Mouse (Mus musculus) erythroblast, embryonic 14.5 days (primary cell): ENCODE data around the gene Hist1h2bh. TPM values are rescaled to one million over a fixed set of nuclear protein-coding genes. Genes with fewer than 3 reads are reported as not detected.
"Not testable (repeated sequence)": the region's sequence is repeated elsewhere in the genome, so short reads cannot be mapped to it uniquely, and the experiment has no call there.

Experiments
- H3K27me3 ChIP-seq: 2 replicates; pipeline ENCODE4 v1.6.1; 2012; ENCODE audit warnings: inconsistent platforms; ENCODE audit not compliant: control insufficient read depth
- H3K36me3 ChIP-seq: 2 replicates; pipeline ENCODE4 v1.6.1; 2012; ENCODE audit warnings: mild to moderate bottlenecking, inconsistent platforms; ENCODE audit not compliant: control insufficient read depth
- H3K4me1 ChIP-seq: 2 replicates; pipeline ENCODE4 v1.6.1; 2012; ENCODE audit warnings: inconsistent platforms; ENCODE audit not compliant: control insufficient read depth
- H3K4me3 ChIP-seq: replicated peaks from 2 replicates; pipeline ENCODE3; 2012; ENCODE audit warnings: moderate library complexity, mild to moderate bottlenecking, inconsistent platforms
- H3K9me3 ChIP-seq: 2 replicates; pipeline ENCODE4 v1.6.1; 2012; ENCODE audit warnings: low read length, inconsistent platforms, mixed read lengths; ENCODE audit not compliant: control insufficient read depth
- GATA1 ChIP-seq: IDR thresholded peaks from 2 replicates; pipeline ENCODE4 v1.6.1; 2012; ENCODE audit warnings: low read length, inconsistent platforms, mixed read lengths
- TAL1 ChIP-seq: IDR thresholded peaks from 3 replicates; pipeline ENCODE4 v1.6.1; 2012; ENCODE audit warnings: low read length, inconsistent platforms, mixed read lengths
- polyA plus RNA-seq: library from polyadenylated mRNA; stranded (reverse); fragments of >175 nt; gene quantifications from 2 replicates; pipeline ENCODE4 v1.2.3, GENCODE M21; 2012

Hist1h2bh gene
- polyA plus RNA-seq, 1 experiment: 3.0 TPM

DNA sequence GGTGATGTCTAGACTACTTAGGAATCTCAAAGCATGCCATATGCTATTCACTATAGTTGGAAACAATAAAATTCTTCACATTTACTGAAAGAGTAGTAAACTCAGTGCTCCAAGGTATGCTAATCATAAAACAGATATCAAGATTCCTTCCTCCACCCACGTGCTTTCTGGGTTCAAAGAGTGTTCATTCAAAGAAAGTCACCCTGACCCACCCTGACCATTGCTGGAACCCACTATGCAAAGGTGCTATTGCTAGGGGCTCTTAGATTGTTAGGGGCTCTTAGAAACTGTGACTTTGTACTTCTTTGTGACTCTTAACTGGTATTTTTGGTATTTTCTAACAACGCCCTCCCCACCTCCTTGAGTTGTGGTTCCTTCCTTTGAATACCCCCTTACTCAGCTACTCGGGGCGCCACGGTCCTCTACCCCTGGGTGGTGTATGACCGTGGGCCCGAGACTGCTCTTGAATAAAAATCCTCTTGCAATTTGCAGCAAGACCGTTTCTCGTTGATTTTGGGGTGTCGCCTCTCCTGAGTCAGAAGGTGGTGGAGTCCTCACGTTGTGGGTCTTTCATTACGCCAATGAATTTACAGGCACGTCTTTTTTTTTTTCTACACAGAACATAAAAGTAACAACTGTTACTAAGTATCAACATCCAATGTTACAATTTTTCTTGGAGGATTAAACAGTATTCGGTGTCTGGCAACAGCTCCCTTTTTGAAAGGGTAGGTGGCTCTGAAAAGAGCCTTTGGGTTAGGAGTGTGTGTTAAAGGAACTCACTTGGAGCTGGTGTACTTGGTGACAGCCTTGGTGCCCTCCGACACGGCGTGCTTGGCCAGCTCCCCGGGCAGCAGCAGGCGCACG is 30.1 kb upstream of the Hist1h2bh start:
- not testable (repeated sequence) for H3K36me3 ChIP-seq, H3K9me3 ChIP-seq, H3K27me3 ChIP-seq
- H3K4me1 ChIP-seq: peaks cover 39% of the 10 kb centered on the region
- peak overlapping the region; percentile 72 for H3K4me3 ChIP-seq

GRCm38 (mm10) chr13:23572218-23573033 is 29.2 kb upstream of the Hist1h2bh start:
- no peaks in the 10 kb centered on the region for H3K27me3 ChIP-seq
- H3K36me3 ChIP-seq: peaks cover 2% of the 10 kb centered on the region
- peak overlapping the region; percentile 72 for H3K4me3 ChIP-seq
- no peak for TF ChIP-seq TAL1
- no peak for TF ChIP-seq GATA1
- peaks cover 40% of the 10 kb centered on the region for H3K4me1 ChIP-seq
- no peaks in the 10 kb centered on the region for H3K9me3 ChIP-seq

GRCm38 (mm10) chr13:23571504-23572217 is 28.5 kb upstream of the Hist1h2bh start:
- peaks cover 39% of the 10 kb centered on the region for H3K4me1 ChIP-seq
- H3K36me3 ChIP-seq, H3K27me3 ChIP-seq, H3K9me3 ChIP-seq: not testable (repeated sequence)
- peak overlapping the region; percentile 72 for H3K4me3 ChIP-seq

DNA sequence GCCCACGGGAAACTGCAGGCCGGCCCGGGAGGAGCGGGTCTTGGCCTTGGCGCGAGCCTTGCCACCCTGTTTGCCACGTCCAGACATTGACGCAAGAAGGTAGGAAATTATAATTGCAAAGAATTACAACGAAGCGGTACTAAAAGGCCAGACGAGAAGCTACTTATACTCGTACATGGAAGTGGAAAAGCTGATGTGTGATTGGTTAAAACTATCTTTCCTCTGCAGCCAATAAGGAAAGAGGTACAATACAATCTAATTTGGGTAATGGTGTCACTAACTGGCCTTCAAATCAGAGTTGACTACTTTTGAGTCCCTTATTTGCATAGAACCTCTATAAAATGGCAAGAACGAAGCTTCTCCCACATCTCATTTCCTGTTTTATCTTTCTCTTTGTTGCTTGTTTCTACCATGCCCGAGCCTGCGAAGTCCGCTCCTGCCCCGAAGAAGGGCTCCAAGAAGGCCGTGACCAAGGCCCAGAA is 27.9 kb upstream of the Hist1h2bh start, which contains the start of the genes Hist1h2ae and Hist1h2bg:
Gene Hist1h2ae (minus strand): TSS at position 199 of the 482 bp plus-strand sequence.
Gene Hist1h2bg (plus strand): TSS at position 375 of the 482 bp plus-strand sequence.
- TF ChIP-seq GATA1 (no peak), TAL1 (no peak)
- Histone ChIP-seq H3K9me3 (no peaks in the 10 kb centered on the region), H3K27me3 (no peaks in the 10 kb centered on the region), H3K36me3 (no peaks in the 10 kb centered on the region; the same call in 1 of the 2 replicates), H3K4me1 (peaks cover 38% of the 10 kb centered on the region), H3K4me3 (peak within 1 kb of the TSS; percentile 72)

DNA sequence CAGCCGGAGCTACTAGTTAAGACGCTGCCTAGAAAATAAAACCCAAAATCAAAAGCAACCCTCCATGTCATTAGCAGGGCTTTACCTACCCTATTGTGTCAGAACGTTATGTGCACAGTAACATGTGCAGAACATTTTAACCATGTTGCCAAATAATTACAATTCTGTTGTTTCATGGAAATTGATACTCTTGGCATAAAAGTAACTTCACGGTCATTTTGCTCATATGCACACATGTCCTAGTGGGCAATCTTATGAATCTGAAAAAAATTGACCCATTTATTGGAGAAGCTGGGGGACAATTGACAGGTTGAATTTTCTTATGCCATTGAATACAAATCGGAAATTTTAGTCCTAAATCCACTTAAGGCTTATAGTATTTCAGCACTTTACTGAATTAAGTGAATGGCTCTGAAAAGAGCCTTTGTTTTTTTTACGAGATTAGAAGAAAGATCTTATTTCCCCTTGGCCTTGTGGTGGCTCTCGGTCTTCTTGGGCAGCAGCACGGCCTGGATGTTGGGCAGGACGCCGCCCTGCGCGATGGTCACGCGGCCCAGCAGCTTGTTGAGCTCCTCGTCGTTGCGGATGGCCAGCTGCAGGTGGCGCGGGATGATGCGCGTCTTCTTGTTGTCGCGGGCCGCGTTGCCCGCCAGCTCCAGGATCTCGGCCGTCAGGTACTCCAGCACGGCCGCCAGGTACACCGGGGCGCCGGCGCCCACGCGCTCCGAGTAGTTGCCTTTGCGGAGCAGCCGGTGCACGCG is 27.2 kb upstream of the Hist1h2bh start:
- Histone ChIP-seq H3K4me1 (peaks cover 43% of the 10 kb centered on the region), H3K4me3 (peak overlapping the region; percentile 68)
- H3K36me3 ChIP-seq, H3K9me3 ChIP-seq, H3K27me3 ChIP-seq: not testable (repeated sequence)

DNA sequence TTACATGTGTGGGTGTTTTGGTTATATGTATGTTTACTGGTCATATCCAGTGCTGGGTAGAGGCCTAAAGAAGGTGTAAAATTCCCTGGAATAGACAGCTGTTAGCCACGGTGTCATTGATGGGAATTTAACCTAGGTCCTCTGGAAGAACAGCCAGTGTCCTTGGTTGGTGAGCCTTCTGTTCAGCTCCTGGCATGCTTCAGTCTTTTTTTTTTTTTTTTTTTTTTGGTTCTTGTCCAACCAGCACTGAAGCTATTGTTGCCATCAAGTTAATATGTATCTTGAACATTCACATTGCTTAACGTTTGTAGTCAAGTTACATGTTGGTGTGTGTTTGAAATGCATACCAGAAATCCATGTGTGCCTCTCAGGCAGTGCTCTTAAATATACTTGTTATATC is 21.3 kb upstream of the Hist1h2bh start:
- no peaks in the 10 kb centered on the region for H3K9me3 ChIP-seq
- H3K27me3 ChIP-seq: no peaks in the 10 kb centered on the region
- H3K36me3 ChIP-seq: no peaks in the 10 kb centered on the region
- TF ChIP-seq GATA1 (no peak), TAL1 (no peak)
- no peak overlapping the region for H3K4me3 ChIP-seq
- H3K4me1 ChIP-seq: peaks cover 55% of the 10 kb centered on the region

DNA sequence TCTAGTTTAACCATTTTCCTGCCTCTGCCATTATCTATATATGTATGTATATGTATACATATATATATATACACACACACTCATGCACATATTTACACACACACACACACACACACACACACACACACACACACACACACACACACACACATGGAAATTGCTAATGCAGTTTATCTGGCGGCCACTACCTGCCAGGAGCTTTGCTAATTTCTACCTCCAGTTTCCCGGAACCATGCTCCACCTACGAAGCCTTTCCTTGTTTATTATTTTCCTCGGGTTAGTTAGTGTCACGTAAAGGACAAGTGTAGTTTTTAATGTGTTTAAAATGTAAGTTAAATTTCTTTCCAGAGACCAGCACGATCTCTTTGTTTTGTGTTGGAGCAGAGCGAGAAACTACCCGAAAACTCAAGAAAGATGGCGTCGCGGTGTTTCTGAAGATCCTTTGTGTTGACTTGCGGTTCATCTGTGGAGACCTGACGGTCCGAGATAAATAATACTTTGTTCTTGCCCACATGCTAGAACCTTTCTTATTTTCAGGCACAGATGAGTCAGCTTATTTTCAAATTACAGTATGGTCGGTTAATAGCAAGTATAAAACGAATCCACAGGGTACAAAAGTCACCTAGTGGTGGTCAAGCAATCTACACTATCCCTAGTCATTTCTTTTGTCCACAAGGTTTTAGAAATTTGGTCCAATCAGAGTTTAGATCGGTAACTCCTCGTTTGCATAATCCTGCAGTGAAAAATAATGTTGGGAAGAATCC is 19.7 kb upstream of the Hist1h2bh start:
- no peaks in the 10 kb centered on the region for H3K36me3 ChIP-seq
- no peaks in the 10 kb centered on the region for H3K9me3 ChIP-seq
- TF ChIP-seq TAL1 (no peak), GATA1 (no peak)
- H3K4me3 ChIP-seq: peak overlapping the region; percentile 60
- no peaks in the 10 kb centered on the region for H3K27me3 ChIP-seq
- H3K4me1 ChIP-seq: peaks cover 57% of the 10 kb centered on the region

DNA sequence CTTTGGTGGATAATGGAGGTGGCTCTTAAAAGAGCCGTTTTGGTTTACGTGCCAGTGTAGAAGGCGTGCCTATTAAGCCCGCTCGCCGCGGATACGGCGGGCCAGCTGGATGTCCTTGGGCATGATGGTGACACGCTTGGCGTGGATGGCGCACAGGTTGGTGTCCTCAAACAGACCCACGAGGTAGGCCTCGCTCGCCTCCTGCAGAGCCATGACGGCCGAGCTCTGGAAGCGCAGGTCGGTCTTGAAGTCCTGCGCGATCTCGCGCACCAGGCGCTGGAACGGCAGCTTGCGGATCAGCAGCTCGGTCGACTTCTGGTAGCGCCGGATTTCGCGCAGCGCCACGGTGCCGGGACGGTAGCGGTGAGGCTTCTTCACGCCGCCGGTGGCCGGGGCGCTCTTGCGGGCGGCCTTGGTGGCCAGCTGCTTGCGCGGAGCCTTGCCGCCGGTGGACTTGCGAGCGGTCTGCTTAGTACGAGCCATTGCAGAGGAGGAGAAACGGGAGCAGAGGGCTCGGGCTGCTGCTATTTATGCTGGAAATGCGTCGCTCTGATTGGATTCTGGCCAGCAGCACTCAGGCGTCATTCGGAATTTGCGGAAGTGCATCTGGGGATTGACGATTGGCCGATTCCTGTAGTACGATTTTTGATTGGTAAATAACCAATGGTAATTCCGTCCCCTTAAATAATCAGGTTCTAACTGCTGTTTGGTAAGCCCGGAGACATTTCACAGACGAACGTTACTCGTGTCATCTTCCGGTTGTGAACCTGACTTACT is 18.9 kb upstream of the Hist1h2bh start, which contains the start of gene Hist1h3e:
Gene Hist1h3e (minus strand): TSS at position 487 of the 777 bp plus-strand sequence.
- peak within 1 kb of the TSS; percentile 60 for H3K4me3 ChIP-seq
- not testable (repeated sequence) for H3K36me3 ChIP-seq, H3K27me3 ChIP-seq, H3K9me3 ChIP-seq
- peaks cover 54% of the 10 kb centered on the region for H3K4me1 ChIP-seq

GRCm38 (mm10) chr13:23561531-23561882 is 18.3 kb upstream of the Hist1h2bh start:
- H3K4me3 ChIP-seq: peak overlapping the region; percentile 53
- H3K27me3 ChIP-seq, H3K36me3 ChIP-seq, H3K9me3 ChIP-seq: not testable (repeated sequence)
- H3K4me1 ChIP-seq: peaks cover 54% of the 10 kb centered on the region

DNA sequence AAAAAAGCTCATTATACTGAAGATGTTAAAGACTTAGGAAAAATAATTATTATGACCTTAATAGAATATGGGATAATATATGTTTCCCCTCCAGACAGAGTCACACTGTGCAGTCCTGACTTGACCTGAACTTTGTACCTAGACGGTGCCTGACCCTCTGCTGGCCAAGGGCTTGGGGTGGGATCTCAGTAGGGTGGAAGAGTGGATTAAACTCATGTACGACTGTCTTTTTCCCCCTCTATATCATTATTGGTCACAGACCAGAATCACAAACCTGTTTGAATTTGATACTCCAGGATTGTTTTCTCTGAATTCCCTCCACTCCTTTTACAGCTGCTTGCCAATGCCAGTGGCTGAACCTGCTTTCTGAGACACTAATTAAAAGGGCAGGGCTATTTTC is 17.5 kb upstream of the Hist1h2bh start:
- Histone ChIP-seq H3K4me3 (peak overlapping the region; percentile 56), H3K4me1 (peaks cover 51% of the 10 kb centered on the region)
- not testable (repeated sequence) for H3K36me3 ChIP-seq, H3K27me3 ChIP-seq, H3K9me3 ChIP-seq
